Mouse (Mus musculus): ENCODE measurements at regions not wholly inside any gene's neighbourhood (a gene's known extent, or its start where the extent isn't known, plus 50 kb on each side); places are given as distances from the start of the nearest gene placed in this dataset.
A peak's percentile ranks its signal among the peaks of the same experiment; 100 is the strongest.

DNA sequence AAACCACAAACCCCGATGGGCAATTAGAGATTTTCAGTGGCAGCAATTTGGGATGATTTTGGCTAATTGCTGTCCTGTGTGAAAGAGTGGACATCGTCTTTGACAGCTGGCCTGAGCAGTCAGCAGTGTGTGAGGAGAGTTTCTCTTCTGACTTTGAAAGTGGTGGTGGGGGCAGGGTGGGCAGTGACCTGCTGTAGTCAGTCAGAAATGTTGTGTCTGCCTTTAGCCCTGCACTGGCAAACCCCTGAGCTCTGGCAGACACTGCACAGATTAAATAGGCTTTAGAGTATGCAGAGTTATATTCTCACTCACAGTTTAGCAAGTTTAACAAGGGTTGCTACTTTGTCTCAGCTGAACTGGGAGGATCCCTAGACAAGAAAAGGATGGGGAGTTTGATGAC lies 1404.7 kb upstream of the A1bg start:
- peak; percentile 9 for DNase-seq

- DNase-seq = no peak
Observed at GRCm38 (mm10) chr15:62326524-62326923, 1403.7 kb upstream of the A1bg start.

GRCm38 (mm10) chr15:62325451-62326290 lies 1402.9 kb upstream of the A1bg start:
- DNase-seq = no peak

DNA sequence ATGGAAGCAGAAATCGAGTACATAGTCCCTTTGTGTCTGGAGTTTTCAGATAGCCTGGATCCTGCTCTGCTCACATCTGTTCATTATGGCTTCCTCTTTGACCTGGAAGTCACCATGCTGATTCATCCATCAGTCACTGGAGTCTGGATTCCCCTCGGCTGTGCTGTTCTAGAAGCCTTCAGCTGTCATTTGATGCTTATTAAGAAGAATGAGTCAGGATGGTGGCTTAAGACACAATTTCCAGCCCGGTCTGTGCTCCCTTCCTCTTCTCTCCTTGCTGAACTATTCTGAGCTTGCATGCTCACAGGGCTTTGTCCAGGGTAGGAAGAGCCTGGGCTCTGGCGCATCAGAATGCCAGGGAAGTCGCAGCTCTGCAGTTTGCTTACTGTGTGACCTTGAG lies 1398.2 kb upstream of the A1bg start:
- no peak for DNase-seq

GRCm38 (mm10) chr15:62314449-62314848 lies 1391.6 kb upstream of the A1bg start:
- no peak for DNase-seq

DNA sequence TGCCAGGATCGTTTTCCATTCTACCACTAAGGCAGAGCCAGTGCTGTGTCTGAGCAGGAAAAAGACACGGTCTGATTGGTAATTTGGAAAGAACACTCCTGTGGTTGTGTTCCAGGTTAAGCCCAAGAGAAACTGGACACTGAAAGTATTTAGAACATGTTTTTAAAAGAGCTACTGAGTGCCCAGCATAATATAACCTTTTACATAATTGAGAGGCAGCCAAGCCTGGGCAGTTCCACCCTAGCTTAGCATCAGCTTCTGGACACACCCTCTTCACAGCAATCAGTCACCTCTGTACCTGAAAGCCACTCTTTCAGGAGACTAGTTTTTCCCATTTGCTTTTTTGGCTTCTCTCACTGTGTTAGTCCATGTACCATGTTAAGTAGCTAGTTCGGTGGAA lies 1379.4 kb upstream of the A1bg start:
- peak; percentile 15 for DNase-seq

DNA sequence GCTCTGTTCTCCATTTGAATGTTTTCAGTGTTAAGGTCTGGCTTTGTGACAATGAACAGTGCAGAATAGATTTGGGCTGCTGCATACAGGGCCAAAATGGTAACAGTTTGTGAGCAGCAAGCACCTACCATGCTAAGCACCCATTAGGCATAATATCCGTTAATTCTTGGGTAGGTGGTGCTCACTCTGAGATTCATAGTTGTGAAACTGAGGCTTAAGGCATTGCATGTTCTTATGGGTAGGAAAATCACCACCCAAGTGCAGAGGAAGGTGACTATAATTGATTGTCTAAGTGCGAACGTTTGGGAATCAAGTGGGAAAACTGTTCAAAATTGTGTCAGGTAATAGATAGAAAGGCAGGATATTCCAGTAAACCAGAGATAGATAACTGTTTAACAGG lies 1378.8 kb upstream of the A1bg start:
- DNase-seq = no peak

GRCm38 (mm10) chr15:62297138-62297537 lies 1374.3 kb upstream of the A1bg start:
- DNase-seq = no peak

DNA sequence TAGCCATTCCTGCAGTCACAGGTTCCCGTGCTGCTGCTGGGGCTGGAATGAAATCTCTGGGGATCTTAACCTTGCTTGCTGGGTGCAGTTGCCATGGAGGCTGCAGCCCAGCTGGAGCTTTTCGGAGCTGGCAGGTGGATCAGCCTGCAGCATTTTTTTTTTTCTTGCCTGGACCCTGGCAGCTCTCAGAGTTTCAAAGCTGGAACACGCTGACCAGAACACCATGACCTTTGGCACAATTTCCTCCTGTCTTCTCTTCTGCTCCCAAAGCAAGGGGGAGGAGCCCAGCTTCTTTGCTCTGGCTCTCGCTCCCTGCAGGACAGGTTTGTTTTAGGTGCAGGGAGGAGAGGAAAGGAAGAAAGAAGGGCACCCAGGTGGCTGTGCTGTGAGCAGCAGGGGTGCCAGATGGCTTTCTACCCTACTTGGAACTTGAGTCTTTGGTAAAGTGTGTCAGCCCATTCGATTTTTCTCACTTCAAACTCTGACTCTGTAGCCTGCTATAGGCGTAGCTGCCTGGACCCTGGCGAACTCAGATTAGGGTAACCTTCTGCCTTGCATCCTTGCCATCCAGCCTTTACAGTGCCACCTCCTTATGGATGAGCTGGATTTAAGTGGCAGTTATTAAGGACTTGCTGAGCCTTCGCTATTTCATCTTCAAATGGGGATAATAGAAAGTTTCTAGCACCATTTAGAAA lies 1372.6 kb upstream of the A1bg start:
- DNase-seq = peak; percentile 77

- DNase-seq = no peak
Observed at GRCm38 (mm10) chr15:62294786-62295185, 1372.0 kb upstream of the A1bg start.

- DNase-seq = no peak
Observed at GRCm38 (mm10) chr15:62292876-62293275, 1370.1 kb upstream of the A1bg start.

DNA sequence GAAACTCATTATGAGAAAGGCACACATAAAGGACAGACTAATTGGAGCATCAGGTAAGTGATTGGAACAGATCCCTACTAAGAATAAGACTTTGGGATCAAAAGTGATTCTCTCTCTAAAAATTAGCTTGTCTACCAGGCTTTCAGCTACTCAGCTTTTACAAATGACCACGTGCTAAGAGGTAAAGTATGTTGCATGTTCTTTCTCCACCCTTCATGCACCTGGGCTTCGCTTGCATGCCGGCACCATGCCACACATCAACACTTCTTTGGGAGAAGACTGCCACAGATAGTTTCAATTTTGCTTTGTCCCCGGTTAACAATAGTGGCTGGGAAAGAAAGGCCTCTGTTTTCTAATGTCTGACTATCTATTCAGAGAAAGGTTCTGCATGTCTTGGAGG lies 1367.9 kb upstream of the A1bg start:
- no peak for DNase-seq

- peak; percentile 35 for DNase-seq
Observed at GRCm38 (mm10) chr15:62286666-62287655, 1364.1 kb upstream of the A1bg start.

GRCm38 (mm10) chr15:62284606-62285531 lies 1362.1 kb upstream of the A1bg start:
- no peak for DNase-seq

- DNase-seq = no peak
Observed at GRCm38 (mm10) chr15:62283661-62284429, 1361.0 kb upstream of the A1bg start.

DNA sequence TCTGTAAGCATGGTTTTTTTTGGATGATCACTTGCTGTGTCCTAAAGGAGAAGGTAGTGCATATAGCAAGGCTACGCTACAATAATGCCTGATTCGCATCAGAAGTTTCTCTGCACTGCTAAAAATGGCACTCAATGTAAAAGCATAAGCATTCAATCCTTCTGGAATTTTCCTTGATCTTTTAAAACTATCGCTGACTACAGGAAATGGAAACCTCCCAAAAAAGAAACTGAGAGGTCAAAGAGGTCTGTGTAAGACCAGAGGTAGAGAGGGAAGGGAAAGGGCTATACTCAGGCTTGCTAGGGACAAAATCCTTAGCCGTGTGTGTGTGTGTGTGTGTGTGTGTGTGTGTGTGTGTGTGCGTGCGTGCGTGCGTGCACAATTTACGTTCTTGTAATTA lies 1359.8 kb upstream of the A1bg start:
- DNase-seq = no peak

GRCm38 (mm10) chr15:62282116-62282515 lies 1359.3 kb upstream of the A1bg start:
- peak; percentile 81 for DNase-seq

- no peak for DNase-seq
Observed at GRCm38 (mm10) chr15:62279526-62279925, 1356.7 kb upstream of the A1bg start.

GRCm38 (mm10) chr15:62274818-62275217 lies 1352.0 kb upstream of the A1bg start:
- no peak for DNase-seq

- DNase-seq = no peak
Observed at GRCm38 (mm10) chr15:62273855-62274488, 1351.2 kb upstream of the A1bg start.

DNA sequence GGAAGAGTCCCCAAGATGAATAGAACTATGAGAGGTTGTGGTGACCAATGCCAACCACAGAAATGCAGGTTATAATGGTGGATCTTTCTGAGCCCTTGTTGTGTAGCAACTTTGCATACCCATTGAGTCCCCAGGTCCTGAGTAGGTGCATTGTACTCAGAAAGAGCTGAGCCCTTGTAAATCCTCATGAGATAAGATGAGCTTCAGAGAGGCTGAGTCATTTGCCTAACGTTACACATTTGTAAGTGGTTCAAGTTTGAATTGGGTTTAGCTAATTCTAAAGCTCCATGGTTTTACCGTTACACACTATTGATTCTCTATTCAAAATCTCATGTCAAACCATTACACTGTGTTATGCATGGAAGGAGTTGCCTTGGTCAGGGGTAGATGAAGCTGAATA lies 1349.9 kb upstream of the A1bg start:
- DNase-seq = no peak

Data from kidney, postnatal 10 days (tissue).